Mouse (Mus musculus): ENCODE results near the gene Dhps. TPM values are rescaled to one million over a fixed set of nuclear protein-coding genes. Genes with fewer than 3 reads are reported as not detected.
A peak's percentile ranks its signal among the peaks of the same experiment; 100 is the strongest.

Gene Dhps
- 100 to 1,000 TPM in 7 of 26 experiments, 10 to 100 TPM in 19; 38.2 to 170 (median 83.3) TPM for total RNA-seq (2018; cell fraction: chromatin; rRNA removed)
- total RNA-seq (2018; cell fraction: cytosol; rRNA removed): 10 to 100 TPM; 31.8 to 51.9 (median 42.7) TPM
- 100 to 1,000 TPM in 3 of 26 experiments, 10 to 100 TPM in 23; 32.9 to 135 (median 62.8) TPM for total RNA-seq (2018; cell fraction: nucleus; rRNA removed)
- polyA plus RNA-seq (2018): 28.6 to 47.4 TPM (median 37.1 TPM) in 3 replicates

- peaks cover 25% of the 10 kb centered on the region for H3K79me2 ChIP-seq (ENCODE audit: inconsistent target)
- 0% methylated on average over 67 of the region's 68 CpGs for WGBS (ENCODE audit: missing documents)
- peak within 1 kb of the TSS; percentile 64 for H3K27ac ChIP-seq
- peaks cover 31% of the 10 kb centered on the region for H3K36me3 ChIP-seq (ENCODE audit: inconsistent target)
- peak within 1 kb of the TSS; percentile 73 for H3K4me3 ChIP-seq (ENCODE audit: inconsistent target)
These were observed at the start of gene Dhps for GRCm38 (mm10) chr8:85071514-85072281. Gene Dhps, plus strand, starts transcription at chr8:85071757.

- WGBS (ENCODE audit: missing documents): 95% methylated on average over 3 of the region's 3 CpGs
- Histone ChIP-seq H3K36me3 (ENCODE audit: inconsistent target) (peaks cover 46% of the 10 kb centered on the region), H3K27ac (peak overlapping the region; percentile 98; the same call in 1 of the 2 replicates), H3K4me3 (ENCODE audit: inconsistent target) (peak overlapping the region; percentile 99; the same call in 1 of the 2 replicates), H3K79me2 (ENCODE audit: inconsistent target) (peaks cover 68% of the 10 kb centered on the region)
These were observed 47.7 kb upstream of the Dhps start for GRCm38 (mm10) chr8:85023846-85024245.

- WGBS (ENCODE audit: missing documents): 2% methylated on average over 29 of the region's 30 CpGs
- peaks cover 80% of the 10 kb centered on the region for H3K79me2 ChIP-seq (ENCODE audit: inconsistent target)
- peaks cover 40% of the 10 kb centered on the region for H3K36me3 ChIP-seq (ENCODE audit: inconsistent target)
- peak within 1 kb of the TSS; percentile 99 for H3K4me3 ChIP-seq (ENCODE audit: inconsistent target)
- peak within 1 kb of the TSS; percentile 98 for H3K27ac ChIP-seq
These were observed 46.2 kb upstream of the Dhps start, which contains the start of gene Asna1 for GRCm38 (mm10) chr8:85025098-85025932. Gene Asna1, minus strand, starts transcription at chr8:85025281.

- Histone ChIP-seq H3K36me3 (ENCODE audit: inconsistent target) (peaks cover 37% of the 10 kb centered on the region), H3K27ac (peak within 1 kb of the TSS; percentile 98), H3K79me2 (ENCODE audit: inconsistent target) (peaks cover 80% of the 10 kb centered on the region), H3K4me3 (ENCODE audit: inconsistent target) (peak within 1 kb of the TSS; percentile 99)
- WGBS (ENCODE audit: missing documents): under 1% methylated on average over 63 of the region's 75 CpGs
These were observed 44.7 kb upstream of the Dhps start, which contains the start of gene Trir for GRCm38 (mm10) chr8:85026670-85027515. Gene Trir, plus strand, starts transcription at chr8:85026823.

- peak overlapping the region; percentile 97 for H3K4me3 ChIP-seq (ENCODE audit: inconsistent target)
- H3K36me3 ChIP-seq (ENCODE audit: inconsistent target): peaks cover 37% of the 10 kb centered on the region
- peak overlapping the region; percentile 69 for H3K27ac ChIP-seq
- 1% methylated on average over 9 of the region's 13 CpGs for WGBS (ENCODE audit: missing documents)
- H3K79me2 ChIP-seq (ENCODE audit: inconsistent target): peaks cover 80% of the 10 kb centered on the region
These were observed 44.1 kb upstream of the Dhps start for GRCm38 (mm10) chr8:85027516-85027855.

GRCm38 (mm10) chr8:85027922-85028321, 43.6 kb upstream of the Dhps start:
- H3K79me2 ChIP-seq (ENCODE audit: inconsistent target): peaks cover 80% of the 10 kb centered on the region
- H3K4me3 ChIP-seq (ENCODE audit: inconsistent target): peak overlapping the region; percentile 97
- H3K36me3 ChIP-seq (ENCODE audit: inconsistent target): peaks cover 39% of the 10 kb centered on the region
- no peak overlapping the region for H3K27ac ChIP-seq
- 31% methylated on average over 2 of the region's 2 CpGs for WGBS (ENCODE audit: missing documents)

- no peak overlapping the region for H3K4me3 ChIP-seq (ENCODE audit: inconsistent target)
- H3K79me2 ChIP-seq (ENCODE audit: inconsistent target): peaks cover 76% of the 10 kb centered on the region
- 93% methylated on average over 14 of the region's 14 CpGs for WGBS (ENCODE audit: missing documents)
- no peak overlapping the region for H3K27ac ChIP-seq
- H3K36me3 ChIP-seq (ENCODE audit: inconsistent target): peaks cover 34% of the 10 kb centered on the region
These were observed 42.3 kb upstream of the Dhps start for GRCm38 (mm10) chr8:85029271-85029670.

GRCm38 (mm10) chr8:85032622-85033311, 38.8 kb upstream of the Dhps start:
- Histone ChIP-seq H3K27ac (no peak overlapping the region), H3K79me2 (ENCODE audit: inconsistent target) (peaks cover 68% of the 10 kb centered on the region), H3K36me3 (ENCODE audit: inconsistent target) (peaks cover 34% of the 10 kb centered on the region), H3K4me3 (ENCODE audit: inconsistent target) (no peak overlapping the region)
- 83% methylated on average over 4 of the region's 4 CpGs for WGBS (ENCODE audit: missing documents)

- no peak overlapping the region for H3K4me3 ChIP-seq (ENCODE audit: inconsistent target)
These were observed 37.7 kb upstream of the Dhps start for GRCm38 (mm10) chr8:85033867-85034266.

GRCm38 (mm10) chr8:85034764-85035163, 36.8 kb upstream of the Dhps start:
- peak overlapping the region; percentile 78 for H3K27ac ChIP-seq
- H3K4me3 ChIP-seq (ENCODE audit: inconsistent target): peak overlapping the region; percentile 71; the same call in 1 of the 2 replicates
- peaks cover 31% of the 10 kb centered on the region for H3K36me3 ChIP-seq (ENCODE audit: inconsistent target)
- 3% methylated on average over 12 of the region's 13 CpGs for WGBS (ENCODE audit: missing documents)
- peaks cover 68% of the 10 kb centered on the region for H3K79me2 ChIP-seq (ENCODE audit: inconsistent target)

More at GRCm38 (mm10) chr8:85033867-85034266, 37.7 kb upstream of the Dhps start:
- H3K79me2 ChIP-seq (ENCODE audit: inconsistent target): peaks cover 68% of the 10 kb centered on the region
- peaks cover 34% of the 10 kb centered on the region for H3K36me3 ChIP-seq (ENCODE audit: inconsistent target)
- WGBS (ENCODE audit: missing documents): 80% methylated on average over 1 of the region's 1 CpGs
- H3K27ac ChIP-seq: no peak overlapping the region

- peaks cover 28% of the 10 kb centered on the region for H3K36me3 ChIP-seq (ENCODE audit: inconsistent target)
- 5% methylated on average over 12 of the region's 12 CpGs for WGBS (ENCODE audit: missing documents)
- H3K4me3 ChIP-seq (ENCODE audit: inconsistent target): peak overlapping the region; percentile 71
- peak overlapping the region; percentile 78 for H3K27ac ChIP-seq
- peaks cover 68% of the 10 kb centered on the region for H3K79me2 ChIP-seq (ENCODE audit: inconsistent target)
These were observed 36.3 kb upstream of the Dhps start for GRCm38 (mm10) chr8:85035165-85035727.

- peak overlapping the region; percentile 71 for H3K4me3 ChIP-seq (ENCODE audit: inconsistent target)
- peaks cover 29% of the 10 kb centered on the region for H3K36me3 ChIP-seq (ENCODE audit: inconsistent target)
- WGBS (ENCODE audit: missing documents): 1% methylated on average over 15 of the region's 15 CpGs
- H3K79me2 ChIP-seq (ENCODE audit: inconsistent target): peaks cover 68% of the 10 kb centered on the region
- H3K27ac ChIP-seq: peak overlapping the region; percentile 78
These were observed 35.7 kb upstream of the Dhps start for GRCm38 (mm10) chr8:85035728-85036310.

- peak overlapping the region; percentile 71 for H3K4me3 ChIP-seq (ENCODE audit: inconsistent target)
- peaks cover 68% of the 10 kb centered on the region for H3K79me2 ChIP-seq (ENCODE audit: inconsistent target)
- H3K36me3 ChIP-seq (ENCODE audit: inconsistent target): peaks cover 31% of the 10 kb centered on the region
- peak overlapping the region; percentile 78 for H3K27ac ChIP-seq
- 2% methylated on average over 9 of the region's 9 CpGs for WGBS (ENCODE audit: missing documents)
These were observed 35.2 kb upstream of the Dhps start for GRCm38 (mm10) chr8:85036381-85036717.
